Mouse (Mus musculus) T-cell, adult 2 months (primary cell): ENCODE measurements around the gene Ap2m1.
"Not testable (repeated sequence)": the region's sequence is repeated elsewhere in the genome, so short reads cannot be mapped to it uniquely, and the experiment has no call there.

Experiments
- DNase-seq: peaks from one replicate; pipeline ENCODE4 v3.0.0; 2022; ENCODE audit warnings: low spot score

Ap2m1 gene

DNA sequence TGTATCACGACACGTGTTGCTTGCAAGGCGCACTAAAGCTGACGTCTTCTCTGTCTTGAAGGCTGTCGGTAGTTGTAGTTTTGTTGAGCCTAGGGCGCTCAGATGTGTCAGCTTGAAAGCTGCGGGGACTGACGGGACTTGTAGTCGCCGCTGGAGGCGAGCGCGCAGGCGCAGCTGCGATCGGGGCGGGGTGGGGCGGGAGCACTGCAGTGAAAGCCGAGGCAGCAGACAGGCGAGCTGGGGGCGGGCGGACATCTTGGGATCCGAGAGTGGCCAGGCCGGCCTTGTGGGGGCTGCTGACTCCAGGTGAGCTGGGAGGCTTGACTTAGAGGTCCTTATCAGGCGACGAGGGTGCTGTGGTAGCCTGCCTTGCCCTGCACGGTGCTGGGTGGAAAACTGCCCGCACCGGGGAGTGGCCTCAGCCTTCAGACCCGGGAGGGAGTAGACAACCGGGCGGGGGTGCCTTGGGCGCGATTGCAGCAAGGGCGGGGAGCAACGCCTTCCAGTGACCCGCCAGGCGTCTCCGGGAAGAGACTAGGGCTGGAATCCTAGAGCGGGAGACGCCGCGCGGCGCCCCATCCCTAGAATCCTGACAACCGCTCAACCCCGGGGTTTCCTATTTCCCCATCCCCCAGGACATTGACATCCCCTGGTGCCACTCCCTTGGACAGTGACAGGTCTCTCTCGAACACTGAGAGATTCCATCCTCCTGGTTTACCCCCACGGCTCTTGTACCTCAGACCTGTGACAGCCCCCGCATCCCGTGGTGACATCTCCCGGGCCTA is at the start of gene Ap2m1:
Gene Ap2m1 (plus strand): TSS at position 183 of the 785 bp plus-strand sequence.
- peak; percentile 97 for DNase-seq

DNA sequence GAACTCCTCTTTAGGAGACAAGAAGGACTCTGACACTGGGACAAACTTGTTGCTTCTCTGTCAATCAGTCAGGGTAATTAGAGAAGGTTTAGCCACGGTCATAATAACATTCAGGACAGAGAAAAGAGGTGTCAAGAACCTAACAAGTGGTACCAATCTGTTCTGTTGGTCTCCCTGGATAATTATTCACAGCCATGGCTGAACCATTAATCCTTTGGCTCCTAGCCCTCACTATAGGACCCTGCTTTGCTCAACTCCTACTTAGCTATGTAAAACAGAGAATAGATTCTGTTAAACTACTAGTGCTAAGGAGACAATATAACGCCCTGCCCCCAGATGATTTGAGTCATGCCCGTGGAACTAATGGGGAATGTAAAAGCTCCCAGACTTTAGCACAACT is 49.2 kb upstream of the Ap2m1 start:
- no peak for DNase-seq

DNA sequence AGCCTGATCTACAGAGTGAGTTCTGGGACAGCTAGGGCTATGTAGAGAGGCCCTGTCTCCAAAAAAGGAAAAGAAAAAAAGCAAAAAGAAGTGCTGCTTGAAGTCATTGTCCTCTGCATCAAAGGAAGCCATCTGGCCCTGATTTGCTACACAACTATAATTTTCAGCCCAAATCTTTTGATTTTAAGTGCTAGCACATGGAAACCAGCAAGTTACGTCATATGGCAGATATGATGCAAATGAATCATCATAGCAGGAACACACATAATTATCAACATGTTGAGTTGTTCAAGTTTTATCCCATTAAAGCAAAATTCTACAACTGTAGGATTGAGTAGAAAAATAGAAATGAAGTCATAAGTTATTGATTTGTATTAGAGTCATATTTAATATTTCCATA is 47.1 kb upstream of the Ap2m1 start:
- no peak for DNase-seq

DNA sequence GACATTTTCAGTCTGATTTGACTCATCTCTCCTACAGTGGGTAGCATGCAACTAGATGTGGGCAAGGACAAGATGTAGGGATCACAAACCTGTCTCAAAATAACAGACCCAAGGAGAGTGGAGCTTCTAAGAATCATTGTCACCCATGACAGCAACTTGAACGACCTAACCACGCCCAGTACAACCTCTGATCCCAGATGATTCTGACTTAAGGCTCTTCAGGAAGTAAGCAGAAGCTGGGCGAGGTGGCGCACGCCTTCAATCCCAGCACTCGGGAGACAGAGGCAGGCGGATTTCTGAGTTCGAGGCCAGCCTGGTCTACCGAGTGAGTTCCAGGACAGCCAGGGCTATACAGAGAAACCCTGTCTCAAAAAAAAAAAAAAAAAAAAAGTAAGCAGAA is 46.5 kb upstream of the Ap2m1 start:
- not testable (repeated sequence) for DNase-seq

DNA sequence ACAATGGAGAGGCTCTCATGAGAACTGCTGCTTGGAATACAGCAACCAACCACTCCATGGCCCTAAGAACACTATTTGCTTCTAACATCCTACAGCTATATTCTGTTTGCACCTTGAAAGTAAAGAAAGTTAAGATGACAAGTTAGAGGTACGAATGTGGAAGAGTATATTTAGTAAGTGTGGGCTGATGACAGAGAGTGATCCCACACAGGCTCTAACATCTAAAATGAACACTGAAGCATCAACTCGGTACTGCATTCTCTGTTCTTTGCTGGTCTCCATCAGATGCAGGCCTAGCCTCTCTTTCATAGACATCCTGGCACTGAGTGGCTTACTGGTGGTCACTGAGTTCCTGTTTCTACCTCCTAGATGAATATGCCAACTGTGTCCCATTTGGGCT is 46.0 kb upstream of the Ap2m1 start:
- no peak for DNase-seq

- no peak for DNase-seq
These were observed 44.7 kb upstream of the Ap2m1 start for GRCm38 (mm10) chr16:20490581-20490980.

- DNase-seq = no peak
These were observed 44.0 kb upstream of the Ap2m1 start for GRCm38 (mm10) chr16:20491301-20491700.

GRCm38 (mm10) chr16:20493452-20493851 is 41.8 kb upstream of the Ap2m1 start:
- no peak for DNase-seq

DNA sequence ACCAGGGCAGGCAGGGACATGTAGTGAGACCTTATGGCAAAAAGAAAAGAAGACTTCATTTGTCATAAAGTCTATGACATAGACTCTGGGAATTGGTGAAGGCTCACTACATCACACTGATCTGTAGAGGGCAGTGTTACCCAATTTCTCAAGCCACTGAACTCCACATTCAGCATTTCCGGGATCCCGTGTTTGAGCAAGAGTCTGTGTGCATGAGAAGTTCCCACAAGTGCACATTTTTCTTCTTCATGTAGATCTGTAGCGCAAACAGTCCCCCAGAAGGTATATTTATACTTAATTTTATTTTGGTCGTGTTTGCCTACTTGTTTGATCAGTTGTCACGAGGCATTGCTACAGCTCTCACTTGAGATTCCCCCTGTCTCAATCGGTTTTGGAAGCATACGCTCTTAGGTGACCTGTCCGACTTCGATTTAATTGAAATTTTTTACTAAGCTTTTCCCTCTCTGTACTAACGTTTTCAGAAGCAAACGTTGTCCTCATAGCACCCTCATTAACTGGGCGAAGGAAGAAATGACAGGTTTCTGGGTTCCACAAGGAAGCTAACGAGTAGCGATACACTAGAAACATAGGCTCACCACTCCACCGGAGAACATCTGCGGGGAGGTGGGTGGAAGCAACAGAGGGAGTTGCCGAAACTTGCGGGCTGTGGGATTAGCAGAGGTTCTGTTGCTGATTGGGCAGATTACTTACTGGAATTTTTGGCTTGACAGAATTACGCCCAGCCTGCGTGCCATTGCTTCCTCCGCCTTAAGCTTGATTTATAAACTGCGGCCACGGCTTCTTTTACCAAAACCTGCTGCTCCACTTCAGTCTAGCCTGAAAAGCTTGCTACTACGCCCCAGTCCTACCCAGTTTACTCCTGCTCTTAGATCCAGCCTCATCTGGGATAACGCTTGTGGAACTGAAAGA is 38.3 kb upstream of the Ap2m1 start:
- peak; percentile 72 for DNase-seq

GRCm38 (mm10) chr16:20497980-20498676 is 37.1 kb upstream of the Ap2m1 start:
- DNase-seq = no peak

DNA sequence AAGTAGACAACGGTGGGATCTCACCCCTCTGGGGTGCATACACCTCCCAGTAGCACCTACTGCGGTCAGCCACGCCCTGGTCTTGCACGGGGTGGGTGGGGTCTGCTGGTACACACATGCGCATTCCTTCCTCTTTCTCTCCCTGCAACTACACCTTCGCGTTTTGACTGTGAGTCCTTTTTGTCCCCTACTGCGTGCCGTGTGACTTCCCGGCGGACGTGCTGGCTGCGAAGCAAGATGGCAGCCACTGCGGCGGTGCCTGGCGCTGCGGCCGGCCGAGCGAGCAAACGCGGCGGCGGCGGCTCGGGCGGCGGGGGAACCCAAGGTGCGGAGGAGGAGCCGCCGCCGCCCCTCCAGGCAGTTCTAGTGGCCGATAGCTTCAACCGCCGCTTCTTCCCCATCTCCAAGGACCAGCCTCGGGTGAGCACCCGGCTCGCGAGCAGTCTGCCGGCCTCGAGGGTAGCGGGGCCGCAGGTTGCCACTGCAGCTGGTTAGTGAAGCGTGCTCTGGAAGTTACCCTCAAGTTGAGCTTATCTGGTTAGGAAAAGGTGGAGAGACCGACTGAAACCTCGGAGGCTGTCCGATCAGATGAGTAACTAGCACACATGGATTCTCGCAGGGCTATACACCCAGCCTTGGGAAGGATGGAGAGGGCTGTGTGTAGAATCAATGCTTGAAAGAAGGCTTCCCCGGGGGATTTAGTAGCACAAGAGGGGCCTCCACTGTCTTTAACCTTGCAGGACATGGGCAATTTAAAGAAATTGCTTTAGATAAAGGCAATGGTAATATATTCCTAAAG is 36.4 kb upstream of the Ap2m1 start, which contains the start of gene Eif2b5:
Gene Eif2b5 (plus strand): TSS at position 141 of the 799 bp plus-strand sequence.
- peak; percentile 91 for DNase-seq

DNA sequence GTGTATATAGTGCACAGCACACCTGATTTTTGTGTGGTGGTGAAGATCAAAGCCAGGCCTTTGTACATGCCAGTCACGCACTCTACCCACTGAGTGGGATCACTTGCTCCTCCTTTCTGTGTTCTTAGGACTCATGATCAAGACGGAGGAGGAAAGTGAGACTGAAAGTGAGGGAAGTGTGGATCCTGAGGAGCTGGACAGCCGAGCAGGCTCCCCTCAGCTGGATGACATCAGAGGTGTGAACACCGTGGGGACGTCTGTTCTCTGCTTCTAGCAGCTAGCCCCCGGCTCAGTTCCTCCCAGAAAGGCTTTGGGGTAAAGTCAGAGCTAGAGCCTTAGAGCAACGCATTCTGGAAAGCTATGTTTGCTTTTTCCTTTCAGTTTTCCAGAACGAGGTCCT is 29.3 kb upstream of the Ap2m1 start:
- no peak for DNase-seq

DNA sequence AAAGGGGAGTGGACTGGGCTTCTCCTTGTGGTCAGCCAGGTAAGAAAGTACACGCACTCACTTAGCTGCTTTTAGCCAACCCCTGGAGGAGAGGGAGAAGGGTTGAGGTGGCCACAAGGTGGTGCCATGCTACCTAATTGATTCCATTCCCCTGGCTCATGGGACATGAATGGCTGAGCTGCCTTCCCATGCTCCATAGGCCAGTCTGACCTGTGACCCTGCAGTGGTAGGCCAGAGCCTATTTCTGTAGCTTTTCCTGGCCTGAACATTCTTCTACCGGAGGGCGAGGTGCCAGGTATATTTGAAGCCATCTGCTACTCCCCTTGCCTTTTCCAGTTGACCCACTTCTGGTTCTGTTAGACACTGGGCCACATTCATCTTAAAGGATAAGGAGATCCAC is 25.9 kb upstream of the Ap2m1 start:
- no peak for DNase-seq

DNA sequence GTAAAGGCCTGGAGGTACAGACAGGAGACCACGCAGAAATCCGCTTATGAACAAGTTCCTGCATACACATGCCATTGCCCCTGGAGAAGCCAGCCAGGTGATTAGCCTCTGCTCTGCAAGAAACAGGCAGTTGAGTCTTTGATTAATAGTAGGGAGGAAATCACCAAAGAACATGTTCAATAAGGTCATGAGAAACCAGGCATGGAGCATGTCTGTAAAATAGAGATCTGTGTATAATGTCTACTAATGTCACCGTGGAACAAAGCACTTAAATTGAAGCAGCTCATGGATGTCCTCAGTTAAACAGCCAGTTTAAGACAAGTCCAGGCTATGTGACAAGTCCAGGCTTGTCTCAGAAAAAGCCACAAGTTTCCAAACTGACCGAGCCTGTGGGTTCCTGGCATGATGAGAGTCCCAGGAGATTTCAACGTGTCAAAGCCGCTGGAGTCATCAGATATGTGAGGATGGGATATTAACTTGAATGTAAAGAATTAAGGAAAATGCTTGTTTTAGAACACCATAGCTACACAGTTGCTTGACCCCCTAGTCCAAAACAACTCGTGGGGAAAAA is 23.9 kb upstream of the Ap2m1 start:
- no peak for DNase-seq

- no peak for DNase-seq
These were observed 19.2 kb upstream of the Ap2m1 start for GRCm38 (mm10) chr16:20516032-20516431.

- peak; percentile 67 for DNase-seq
These were observed 18.5 kb upstream of the Ap2m1 start, which contains the start of gene Dvl3 for GRCm38 (mm10) chr16:20516726-20517201. TSS of gene Dvl3 (plus strand) at chr16:20516982.

DNA sequence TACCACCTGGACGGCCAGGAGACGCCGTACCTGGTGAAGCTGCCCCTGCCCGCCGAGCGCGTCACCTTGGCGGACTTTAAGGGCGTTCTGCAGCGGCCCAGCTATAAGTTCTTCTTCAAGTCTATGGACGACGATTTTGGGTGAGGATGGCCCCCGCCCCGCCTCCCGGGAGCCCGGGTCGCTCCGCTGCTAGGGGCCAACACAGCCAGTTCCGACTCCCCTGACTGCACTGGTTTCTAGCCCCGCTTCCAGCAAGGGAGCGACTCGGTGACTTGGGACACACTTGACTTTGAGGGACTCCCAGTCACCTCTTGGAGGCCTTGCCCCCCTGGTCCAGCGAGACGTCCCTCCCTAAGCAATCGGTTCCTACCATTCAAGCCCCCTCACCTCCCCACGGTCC is 18.1 kb upstream of the Ap2m1 start:
- DNase-seq = peak; percentile 31

- DNase-seq = no peak
These were observed 17.4 kb upstream of the Ap2m1 start for GRCm38 (mm10) chr16:20517701-20518374.

GRCm38 (mm10) chr16:20523886-20524285 is 11.4 kb upstream of the Ap2m1 start:
- DNase-seq = no peak

DNA sequence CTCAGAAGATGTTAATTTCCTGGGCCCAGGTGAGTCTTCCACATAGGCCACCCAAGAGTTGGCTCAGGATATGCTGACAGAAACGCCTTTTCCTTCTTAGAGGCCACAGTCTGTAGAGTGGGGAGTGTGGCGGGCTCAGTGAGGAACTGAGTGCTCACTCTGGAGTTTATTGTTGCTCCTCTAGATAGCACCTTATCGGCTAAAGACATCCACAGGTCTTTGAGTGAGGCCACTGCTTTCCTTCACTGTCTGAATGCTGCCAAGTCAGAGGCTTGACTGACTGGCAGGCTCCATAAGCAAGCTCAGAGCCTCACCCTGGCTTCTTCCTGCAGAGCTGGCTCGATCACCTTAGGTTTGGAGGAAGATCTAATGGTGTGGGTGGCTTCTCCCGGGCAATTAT is 6.5 kb upstream of the Ap2m1 start:
- DNase-seq = no peak
